Mouse (Mus musculus) G1E-ER4 (cell line): ENCODE measurements around the gene Defb45. TPM values are rescaled to one million over a fixed set of nuclear protein-coding genes. Genes with fewer than 3 reads are reported as not detected.

Experiments
- GATA1 ChIP-seq: IDR thresholded peaks from one replicate; pipeline ENCODE4 v1.8.0; 2012; ENCODE audit warnings: low read length, inconsistent platforms
- polyA plus RNA-seq: library from polyadenylated mRNA; stranded (reverse); fragments of >175 nt; gene quantifications from 2 replicates; pipeline ENCODE4 v1.2.3, GENCODE M21; 2012

The Defb45 gene
- polyA plus RNA-seq, 1 experiment = not detected

DNA sequence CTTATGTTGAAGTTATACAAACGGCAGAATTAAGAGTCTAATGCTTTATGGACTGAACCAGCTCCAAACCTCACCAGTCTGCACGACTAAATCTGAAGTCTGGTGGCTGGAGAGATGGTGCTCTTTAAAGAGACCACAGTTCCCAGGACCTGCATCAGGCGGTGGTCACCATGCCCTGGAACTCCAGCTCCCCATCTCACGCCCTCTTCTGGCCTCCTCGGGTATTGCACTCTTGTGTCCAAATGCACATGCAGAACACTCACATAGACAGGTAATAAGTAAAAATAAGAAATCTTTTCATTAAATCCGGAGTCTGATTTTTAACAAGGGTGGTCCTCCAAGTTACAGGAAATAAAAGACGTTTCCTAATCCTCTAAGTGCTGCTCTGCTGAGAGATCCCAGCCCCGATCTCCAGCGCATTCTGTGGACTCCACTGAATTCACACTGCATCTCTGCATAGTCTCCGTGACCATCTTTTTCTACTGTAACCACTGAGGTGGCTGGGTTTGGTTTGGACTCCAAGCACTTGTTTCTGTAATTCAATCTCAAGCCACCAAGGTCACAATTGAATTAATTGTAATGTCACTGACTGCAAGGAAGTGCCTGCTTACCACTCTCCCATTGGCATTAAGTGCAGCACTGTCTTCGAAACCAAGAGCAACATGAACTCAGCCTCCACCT lies 26.9 kb downstream of the Defb45 start, which contains the start of gene Defb21:
Defb21 (plus strand) TSS at position 631 of the 681 bp plus-strand sequence.
- TF ChIP-seq GATA1 = no peak

DNA sequence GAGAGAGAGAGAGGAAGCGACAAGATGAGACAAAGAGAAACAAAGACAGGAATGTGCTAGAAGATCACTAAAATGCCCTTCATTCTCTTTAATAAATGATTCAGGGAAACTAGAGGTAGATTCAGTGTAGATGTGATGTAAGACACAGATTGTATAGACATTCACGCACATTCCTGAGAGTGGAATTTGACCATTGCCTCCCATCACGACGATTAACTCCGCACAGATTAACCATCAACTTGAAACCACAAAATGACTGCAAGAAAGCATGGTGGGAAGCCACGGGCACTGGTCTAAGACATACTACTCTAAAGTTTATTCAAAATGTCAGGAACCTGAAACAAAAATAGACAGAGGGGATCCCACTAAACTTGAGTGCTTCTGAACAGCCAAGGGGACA lies 28.9 kb downstream of the Defb45 start:
- TF ChIP-seq GATA1 = no peak

DNA sequence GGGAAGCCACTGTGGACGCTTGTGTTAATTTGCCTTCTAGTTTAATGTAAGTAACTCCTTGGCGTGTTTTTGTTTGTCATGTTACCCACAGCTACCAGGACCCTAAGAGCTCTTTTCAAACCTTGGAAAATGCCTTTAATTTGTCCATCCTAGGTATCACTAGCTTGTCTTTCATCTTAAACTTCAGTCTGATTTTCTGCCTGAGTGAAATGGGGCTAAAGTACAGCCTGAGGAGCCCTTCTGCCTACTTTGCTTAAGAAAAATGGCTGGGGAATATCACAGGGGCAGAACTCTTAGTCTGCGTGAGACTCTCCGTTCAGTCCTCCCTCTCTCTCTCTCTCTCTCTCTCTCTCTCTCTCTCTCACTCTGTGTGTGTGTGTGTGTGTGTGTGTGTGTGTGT lies 29.3 kb downstream of the Defb45 start:
- no peak for TF ChIP-seq GATA1

DNA sequence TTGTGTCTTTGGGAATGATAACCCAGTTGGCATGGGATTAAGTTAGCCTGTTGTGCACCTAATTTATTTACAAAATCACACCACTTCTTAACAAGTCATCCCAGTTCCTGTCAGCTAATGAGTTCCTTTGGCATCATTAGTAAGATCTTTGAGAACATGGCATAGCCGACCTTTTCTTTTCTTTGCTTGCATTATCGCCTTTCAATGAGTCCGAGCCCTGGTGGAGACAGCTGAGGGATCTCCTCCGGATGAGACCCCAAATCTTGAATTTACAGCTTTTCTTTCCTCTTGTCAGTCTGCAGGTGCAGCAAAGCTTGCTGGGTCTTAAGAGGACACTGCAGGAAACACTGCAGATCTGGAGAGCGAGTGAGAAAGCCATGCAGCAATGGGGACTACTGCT lies 30.2 kb downstream of the Defb45 start, which contains the start of gene Gm17416:
Gm17416 (plus strand) TSS at position 301 of the 400 bp plus-strand sequence.
- TF ChIP-seq GATA1 = no peak

GRCm38 (mm10) chr2:152556655-152557054 lies 42.5 kb downstream of the Defb45 start:
- TF ChIP-seq GATA1 = no peak

DNA sequence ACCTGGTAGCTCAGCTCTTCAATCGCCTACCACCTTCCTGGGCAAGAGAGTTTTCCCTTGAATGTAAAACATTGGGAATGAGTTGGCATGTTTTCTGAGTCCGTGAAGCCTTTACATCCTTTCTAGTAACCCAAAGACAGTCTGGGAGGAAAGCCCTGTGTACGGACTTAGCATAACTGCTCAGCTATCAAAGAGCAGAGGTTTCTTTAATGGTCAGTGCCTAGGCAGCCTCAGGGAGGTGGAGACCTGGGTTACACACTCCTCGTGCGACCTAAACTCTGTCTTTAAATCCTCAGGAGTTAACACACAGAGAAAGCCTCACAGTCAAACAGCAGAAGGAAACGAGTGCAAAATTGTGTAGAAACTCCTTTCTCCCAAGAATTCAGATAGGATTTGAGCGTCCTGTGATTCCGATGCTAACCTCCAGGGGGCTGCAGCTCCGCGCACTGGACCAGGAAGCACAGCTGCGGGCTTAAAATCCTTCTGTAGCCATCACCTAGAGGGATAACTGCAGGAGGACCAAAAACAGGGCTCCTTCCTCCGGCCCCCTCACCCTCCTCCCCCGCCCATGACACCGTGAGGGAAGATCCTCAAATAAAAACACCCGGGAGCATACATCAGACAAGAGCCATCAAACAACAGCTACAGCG lies 45.3 kb downstream of the Defb45 start:
- no peak for TF ChIP-seq GATA1

- no peak for TF ChIP-seq GATA1
Measured at GRCm38 (mm10) chr2:152548124-152548523, 51.1 kb downstream of the Defb45 start.

GRCm38 (mm10) chr2:152544691-152545090 lies 54.5 kb downstream of the Defb45 start:
- TF ChIP-seq GATA1 = no peak

GRCm38 (mm10) chr2:152543478-152543877 lies 55.7 kb downstream of the Defb45 start:
- no peak for TF ChIP-seq GATA1

Other genes with a start within 250 kb of the Defb45 start
- not detected in 2 replicates for gene Nrsn2, start 222.8 kb downstream of the Defb45 start, polyA plus RNA-seq
- 55.7 and 57.5 TPM in 2 replicates for gene Sox12, start 201.3 kb downstream of the Defb45 start, polyA plus RNA-seq
- gene Zcchc3, start 184.4 kb downstream of the Defb45 start, polyA plus RNA-seq = 23.4 and 24.1 TPM in 2 replicates
- gene 6820408C15Rik, start 183.8 kb downstream of the Defb45 start, polyA plus RNA-seq = 0.06 and 0.08 TPM in 2 replicates
- not detected in 2 replicates for gene Defb23, start 134.8 kb downstream of the Defb45 start, polyA plus RNA-seq
- gene Defb20, start 122.3 kb downstream of the Defb45 start, polyA plus RNA-seq = not detected in 2 replicates
- gene Defb22, start 109.3 kb downstream of the Defb45 start, polyA plus RNA-seq = not detected in 2 replicates
- not detected in 2 replicates for gene Defb26, start 87.7 kb downstream of the Defb45 start, polyA plus RNA-seq
- not detected in 2 replicates for gene Defb28, start 81.1 kb downstream of the Defb45 start, polyA plus RNA-seq
- not detected in 2 replicates for gene Defb29, start 59.3 kb downstream of the Defb45 start, polyA plus RNA-seq
- not detected in 2 replicates for gene Gm17416, start 30.1 kb downstream of the Defb45 start, polyA plus RNA-seq
- gene Defb21, start 26.7 kb downstream of the Defb45 start, polyA plus RNA-seq = not detected in 2 replicates
- gene Defb19, start 19.1 kb downstream of the Defb45 start, polyA plus RNA-seq = not detected in 2 replicates
- not detected in 2 replicates for gene Defb36, start 4.9 kb upstream of the Defb45 start, polyA plus RNA-seq
- gene Defb25, start 23.7 kb upstream of the Defb45 start, polyA plus RNA-seq = not detected in 2 replicates
- gene Rem1, start 27.6 kb upstream of the Defb45 start, polyA plus RNA-seq = not detected in 2 replicates
- 60.8 and 72.1 TPM in 2 replicates for gene H13, start 70.1 kb upstream of the Defb45 start, polyA plus RNA-seq
- 1.6 and 2.6 TPM in 2 replicates for gene Mcts2, start 87.6 kb upstream of the Defb45 start, polyA plus RNA-seq
- gene Id1, start 136.9 kb upstream of the Defb45 start, polyA plus RNA-seq = 53.4 and 64.9 TPM in 2 replicates
- gene Cox4i2, start 154.8 kb upstream of the Defb45 start, polyA plus RNA-seq = not detected in 2 replicates
- gene Bcl2l1, start 232.3 kb upstream of the Defb45 start, polyA plus RNA-seq = 53.0 and 76.9 TPM in 2 replicates
- gene Tpx2, start 248.6 kb upstream of the Defb45 start, polyA plus RNA-seq = 11.1 and 18.9 TPM in 2 replicates